Mouse (Mus musculus) T-helper 1 cell (primary cell): ENCODE measurements around the gene Bphl.
"Not testable (repeated sequence)": the region's sequence is repeated elsewhere in the genome, so short reads cannot be mapped to it uniquely, and the experiment has no call there.

Source experiments
- in situ Hi-C: fragments of 300-600 bp; cut with MboI, MseI; formaldehyde crosslinking; loops from one replicate; pipeline ENCODE4 v1.15.1; 2025; ENCODE audit warnings: high pct_unique_total_duplicates

The Bphl gene

DNA sequence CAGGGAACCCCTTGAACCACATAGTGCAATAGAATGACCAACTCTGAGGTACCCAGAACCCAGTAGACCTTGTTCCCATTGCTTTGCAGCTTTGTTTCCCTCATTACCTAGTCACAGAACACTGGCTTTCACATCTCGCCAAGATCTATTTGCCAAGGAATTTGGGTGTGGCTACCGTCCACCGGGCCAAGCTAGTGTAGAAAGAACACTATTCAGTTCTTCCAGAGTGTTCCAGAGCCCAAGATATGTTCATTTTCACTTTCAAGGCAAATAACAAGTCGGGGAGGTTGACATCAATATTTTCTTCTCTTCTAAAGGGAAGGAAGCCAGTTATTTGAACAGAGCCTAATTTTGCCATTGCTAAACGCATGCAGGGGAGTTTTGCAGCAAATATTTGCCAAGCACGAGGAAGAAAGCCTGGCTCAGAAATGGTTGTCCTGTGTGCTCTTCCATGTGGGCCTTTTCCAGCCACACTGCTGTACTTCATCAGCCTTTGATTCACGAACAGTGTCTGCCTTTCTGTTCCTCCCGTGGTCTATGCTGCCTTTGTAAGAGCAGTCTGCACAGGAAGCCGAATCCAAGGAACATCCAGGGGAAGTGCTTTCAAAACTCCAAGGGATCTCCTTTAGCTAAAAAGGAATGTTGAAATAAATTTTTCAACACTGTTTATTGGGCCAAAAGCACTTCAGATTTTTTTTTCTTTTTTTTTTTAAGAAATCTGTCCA lies 46.8 kb downstream of the Bphl start:
- in situ Hi-C loops: no loop called here

DNA sequence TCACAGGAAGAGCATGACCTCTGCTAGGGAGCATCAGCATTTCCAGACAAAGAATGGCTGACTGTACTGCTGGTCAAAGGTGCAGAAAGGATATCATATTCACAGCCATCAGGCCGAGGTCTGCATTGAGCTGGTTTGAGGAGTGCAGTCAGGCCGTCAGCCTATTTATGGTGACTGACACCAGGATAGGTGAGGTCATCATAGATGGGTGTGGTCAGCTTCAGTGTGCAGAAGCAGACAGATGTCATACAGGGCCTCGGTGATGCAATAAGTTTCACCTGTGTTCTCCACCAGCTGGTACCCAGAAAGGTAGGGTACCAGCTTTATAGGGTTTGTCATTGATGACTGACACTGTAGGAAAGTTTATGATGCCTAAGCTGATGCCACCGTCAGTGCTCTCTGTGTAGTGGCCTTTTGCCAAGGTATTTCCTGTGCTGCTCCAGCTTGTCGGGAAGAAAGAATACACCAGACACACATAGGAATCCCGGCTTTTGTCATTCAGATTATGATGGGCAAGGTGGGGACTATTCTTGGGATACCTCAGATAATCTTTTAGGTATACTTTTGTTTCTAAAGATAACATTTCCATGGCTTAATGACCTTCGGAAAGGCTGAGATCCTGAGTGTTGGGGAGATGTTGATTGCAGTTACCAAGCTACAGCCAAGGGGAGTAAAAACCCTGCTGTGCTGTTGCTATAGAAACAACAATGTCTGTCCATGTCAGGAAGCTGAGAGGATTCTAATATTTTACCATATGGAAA lies 49.8 kb downstream of the Bphl start:
- in situ Hi-C loops: no loop called here

DNA sequence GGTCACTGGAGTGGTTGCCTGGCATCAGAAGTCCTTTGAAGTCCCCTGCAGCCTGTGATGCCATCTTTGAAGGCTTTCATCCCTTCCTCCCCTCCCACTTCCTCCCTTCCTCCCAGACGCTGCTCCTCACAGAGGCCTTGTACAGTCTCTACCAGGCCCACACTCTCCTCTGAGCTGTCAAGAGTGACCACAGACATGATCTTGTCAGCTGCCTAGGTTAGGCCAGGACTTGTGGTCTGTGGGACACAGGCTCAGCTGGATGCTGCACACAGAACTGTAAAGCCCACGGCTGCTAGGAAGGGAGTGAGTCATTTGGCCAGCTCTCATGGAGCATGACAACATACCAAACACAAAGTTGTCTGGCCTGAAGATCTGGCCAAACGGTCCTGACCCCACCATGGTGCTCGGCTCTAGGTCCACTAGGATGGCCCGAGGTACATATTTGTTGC lies 50.8 kb downstream of the Bphl start:
- in situ Hi-C loops: not testable (repeated sequence)

- in situ Hi-C loops: no loop called here
These were observed 51.5 kb downstream of the Bphl start for GRCm38 (mm10) chr13:34088871-34089288.

DNA sequence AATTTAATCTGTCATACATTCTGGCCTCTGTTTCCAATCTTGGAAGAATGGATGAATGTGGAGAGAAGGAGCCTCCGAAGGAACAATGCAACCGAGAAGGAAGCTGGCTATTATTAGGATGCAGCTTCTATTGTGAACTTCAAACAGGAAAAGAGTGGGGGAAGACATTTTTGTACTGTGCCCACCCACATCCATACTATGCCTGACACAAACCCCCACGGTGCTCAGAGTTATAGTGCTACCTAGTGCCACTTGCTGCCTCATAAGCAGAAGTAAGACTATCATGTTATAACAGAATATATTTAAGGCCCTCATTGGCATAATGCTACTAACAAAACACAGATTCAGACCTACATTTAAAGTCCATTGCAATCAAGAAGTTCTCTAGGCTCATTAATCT lies 52.0 kb downstream of the Bphl start:
- in situ Hi-C loops: no loop called here

DNA sequence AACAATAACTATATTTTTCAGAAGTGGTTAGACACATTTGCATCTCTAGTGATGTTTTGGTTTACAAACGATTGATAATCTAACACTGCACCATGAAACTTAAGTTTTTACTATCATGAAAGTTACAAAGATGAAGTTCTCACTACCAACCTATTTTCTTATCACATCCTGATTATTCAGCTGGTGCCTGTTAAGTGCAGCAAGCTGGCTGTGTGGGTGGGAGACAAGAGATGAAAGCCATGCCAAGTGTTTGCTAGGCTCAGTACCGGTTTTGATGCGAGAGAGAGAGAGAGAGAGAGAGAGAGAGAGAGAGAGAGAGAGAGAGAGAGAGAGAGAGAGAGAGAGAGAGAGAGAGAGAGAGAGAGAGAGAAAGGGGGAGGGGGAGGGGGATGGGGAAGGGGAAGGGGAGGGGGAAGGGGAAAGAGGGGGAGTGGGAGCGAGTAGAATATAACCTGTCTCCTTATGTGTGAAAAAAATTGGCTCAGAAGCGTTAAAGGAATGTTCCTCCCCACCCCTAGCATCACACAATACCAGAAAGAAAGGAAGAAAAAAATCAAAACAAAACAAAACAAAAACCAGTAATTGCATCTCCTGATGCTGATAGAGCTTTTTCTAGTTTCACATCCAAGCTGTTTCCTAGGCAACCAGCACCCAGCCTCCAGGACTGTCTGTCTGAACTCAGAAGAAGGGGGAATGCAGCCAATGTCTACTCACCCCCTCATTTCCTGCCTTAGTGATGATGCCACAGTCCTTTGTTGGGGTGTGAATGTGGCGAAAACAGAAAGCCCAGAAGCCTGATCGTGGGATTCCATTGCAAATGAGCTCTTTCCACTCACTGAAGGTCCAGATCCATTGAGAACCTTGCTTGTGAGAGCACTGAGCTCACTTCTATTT lies 58.4 kb downstream of the Bphl start:
- in situ Hi-C loops: no loop called here

GRCm38 (mm10) chr13:34096455-34096854 lies 59.1 kb downstream of the Bphl start:
- in situ Hi-C loops: no loop called here

GRCm38 (mm10) chr13:34097086-34097485 lies 59.7 kb downstream of the Bphl start:
- in situ Hi-C loops: no loop called here

GRCm38 (mm10) chr13:34100733-34101132 lies 63.3 kb downstream of the Bphl start:
- in situ Hi-C loops: no loop called here

- in situ Hi-C loops: no loop called here
These were observed 63.9 kb downstream of the Bphl start for GRCm38 (mm10) chr13:34101247-34101646.

- in situ Hi-C loops: no loop called here
These were observed 64.5 kb downstream of the Bphl start for GRCm38 (mm10) chr13:34101908-34102307.

- in situ Hi-C loops: no loop called here
These were observed 68.0 kb downstream of the Bphl start for GRCm38 (mm10) chr13:34105364-34105763.

DNA sequence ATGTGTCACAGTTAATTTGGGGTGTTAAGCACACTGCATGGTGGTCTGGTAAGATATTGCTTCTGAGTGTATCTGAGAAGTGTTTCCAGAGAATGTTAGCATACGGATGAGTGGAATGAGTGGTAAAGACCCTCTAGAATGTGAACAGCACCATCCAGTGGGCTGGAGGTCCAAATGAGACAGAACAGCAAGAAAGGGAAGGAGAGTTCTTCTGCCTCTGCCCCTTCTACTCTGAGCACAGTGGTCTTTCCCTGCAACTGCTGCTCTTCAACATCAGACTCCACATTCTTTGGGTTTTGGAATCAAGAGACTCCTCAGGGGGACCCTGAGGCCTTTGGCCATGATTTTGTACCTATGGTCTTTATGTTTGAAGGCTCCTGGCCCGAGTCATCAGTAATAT lies 68.9 kb downstream of the Bphl start:
- in situ Hi-C loops: no loop called here

- in situ Hi-C loops: no loop called here
These were observed 69.6 kb downstream of the Bphl start for GRCm38 (mm10) chr13:34106999-34107398.

- in situ Hi-C loops: no loop called here
These were observed 71.8 kb downstream of the Bphl start for GRCm38 (mm10) chr13:34109035-34109676.

GRCm38 (mm10) chr13:34109677-34110058 lies 72.3 kb downstream of the Bphl start:
- in situ Hi-C loops: no loop called here

DNA sequence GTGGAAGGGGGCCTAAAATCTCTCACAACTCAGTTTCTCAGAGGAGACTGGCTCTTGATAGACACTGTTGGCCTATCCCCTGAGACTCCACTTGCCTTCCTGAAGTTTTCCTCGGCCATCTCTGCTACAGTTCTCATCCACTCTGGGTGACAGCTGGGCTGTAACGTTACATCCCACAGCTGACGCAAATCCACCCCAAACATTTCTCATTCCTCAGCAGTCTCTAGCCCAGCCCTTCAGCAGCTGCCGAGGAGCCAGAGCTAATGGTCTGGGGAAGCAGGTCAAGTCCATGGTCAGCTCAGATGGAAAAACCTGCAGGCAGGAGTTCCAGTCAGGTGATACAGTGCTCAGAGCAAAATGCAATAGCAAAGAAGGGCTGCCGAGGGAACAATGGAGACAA lies 73.6 kb downstream of the Bphl start:
- in situ Hi-C loops: no loop called here

DNA sequence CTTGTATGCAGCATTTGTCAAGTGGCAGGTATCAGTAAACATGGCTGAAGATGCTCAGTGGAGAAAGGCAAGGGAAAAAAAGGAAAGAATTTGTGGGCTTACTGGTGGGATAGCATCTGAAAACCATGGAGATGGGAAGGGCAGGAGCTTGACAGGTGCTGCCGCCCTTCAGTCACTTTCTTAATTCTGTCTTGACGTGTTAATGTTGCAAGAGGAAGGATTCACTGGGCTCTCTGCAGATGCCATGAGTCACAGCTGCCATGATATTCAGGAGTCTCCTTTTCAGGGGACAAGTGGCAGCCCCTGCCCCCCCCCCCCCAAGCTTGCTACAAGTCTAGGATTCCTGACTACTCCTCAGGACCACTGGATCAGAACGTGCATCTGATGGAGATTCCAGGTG lies 74.5 kb downstream of the Bphl start:
- in situ Hi-C loops: no loop called here

GRCm38 (mm10) chr13:34112369-34113081 lies 75.1 kb downstream of the Bphl start:
- in situ Hi-C loops: no loop called here

DNA sequence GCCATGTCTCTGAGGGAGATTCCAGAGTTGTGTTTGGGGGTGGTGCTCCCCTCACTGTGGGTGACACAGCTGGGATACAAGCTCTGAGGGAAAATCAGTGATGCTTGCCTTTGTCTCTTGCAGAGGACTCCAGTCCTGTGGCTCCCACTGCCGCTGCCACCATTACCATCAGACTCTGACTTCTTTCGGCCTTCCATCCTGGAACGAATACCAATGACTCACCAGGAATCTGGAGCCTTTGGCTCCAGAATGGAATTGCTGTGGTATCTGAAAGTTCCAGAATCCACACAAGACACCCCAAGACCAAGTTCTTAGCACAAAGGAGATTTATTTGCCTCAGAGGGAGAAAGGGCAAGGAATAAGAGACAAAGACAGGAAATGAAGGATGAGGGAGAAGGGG lies 75.7 kb downstream of the Bphl start:
- in situ Hi-C loops: no loop called here

DNA sequence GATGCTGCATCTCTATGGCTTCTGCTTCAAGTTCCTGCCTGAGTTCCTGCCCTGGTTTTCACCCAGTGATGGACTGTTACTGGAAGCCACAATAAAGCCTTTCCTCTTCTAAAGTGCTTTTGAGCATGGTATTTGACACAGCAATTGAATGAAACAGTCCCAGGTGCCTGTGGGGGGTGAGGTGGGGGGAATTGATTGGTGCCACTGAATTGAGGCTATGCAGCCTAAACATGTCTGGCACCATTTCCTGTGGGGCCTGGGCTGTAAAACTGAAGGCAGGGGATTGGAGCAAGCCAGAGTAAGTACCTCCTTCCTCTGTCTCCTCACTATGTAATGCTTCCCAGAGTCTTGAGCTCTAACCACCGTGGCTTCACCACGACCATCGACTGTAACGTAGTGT lies 77.3 kb downstream of the Bphl start:
- in situ Hi-C loops: no loop called here
